Mouse (Mus musculus) layer of hippocampus, adult 9-11 months (tissue): ENCODE measurements at regions not wholly inside any gene's neighbourhood (a gene's known extent, or its start where the extent isn't known, plus 50 kb on each side); places are given as distances from the start of the nearest gene placed in this dataset.

Experiments used
- DNase-seq: peaks from one replicate; pipeline ENCODE4 v3.0.0; 2022

DNA sequence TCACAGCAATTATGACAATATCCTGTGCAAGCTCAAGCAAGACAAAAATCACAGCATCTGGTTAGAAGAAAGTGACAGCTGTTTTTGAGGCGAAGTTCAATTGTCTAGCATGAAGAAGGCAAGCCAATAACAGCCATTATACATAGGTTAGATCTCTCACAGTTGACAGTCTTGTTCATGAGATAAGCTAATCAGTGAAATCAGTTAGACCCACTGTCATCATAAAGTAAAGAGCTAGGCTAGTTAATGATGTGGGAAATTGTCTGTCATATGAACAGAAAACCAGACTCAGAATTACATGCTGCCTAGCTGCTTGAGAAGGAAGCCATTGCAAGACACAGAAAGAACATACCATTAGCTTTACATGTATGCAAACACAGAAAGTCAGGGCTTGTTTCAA lies 470.2 kb upstream of the 5930422O12Rik start:
- DNase-seq, result no peak

DNA sequence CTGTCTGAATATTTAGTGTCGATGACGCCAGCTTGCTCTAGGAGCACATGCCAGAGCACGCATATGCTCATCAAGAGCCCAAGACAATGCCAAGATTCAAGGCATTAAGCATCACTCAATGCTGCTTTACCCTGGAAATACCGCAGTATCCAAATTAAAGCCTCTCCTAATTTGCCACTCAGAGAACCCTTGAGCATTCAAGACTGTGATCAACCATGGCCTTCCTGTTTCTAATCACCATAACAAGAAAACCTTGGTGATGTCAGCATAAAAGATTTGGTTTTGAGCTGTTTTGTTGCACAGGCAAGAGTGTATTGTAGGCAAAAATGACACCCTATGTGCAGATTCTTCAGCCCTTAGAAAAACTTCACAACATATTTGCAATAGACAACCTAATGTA lies 469.7 kb upstream of the 5930422O12Rik start:
- peak; percentile 8 for DNase-seq

DNA sequence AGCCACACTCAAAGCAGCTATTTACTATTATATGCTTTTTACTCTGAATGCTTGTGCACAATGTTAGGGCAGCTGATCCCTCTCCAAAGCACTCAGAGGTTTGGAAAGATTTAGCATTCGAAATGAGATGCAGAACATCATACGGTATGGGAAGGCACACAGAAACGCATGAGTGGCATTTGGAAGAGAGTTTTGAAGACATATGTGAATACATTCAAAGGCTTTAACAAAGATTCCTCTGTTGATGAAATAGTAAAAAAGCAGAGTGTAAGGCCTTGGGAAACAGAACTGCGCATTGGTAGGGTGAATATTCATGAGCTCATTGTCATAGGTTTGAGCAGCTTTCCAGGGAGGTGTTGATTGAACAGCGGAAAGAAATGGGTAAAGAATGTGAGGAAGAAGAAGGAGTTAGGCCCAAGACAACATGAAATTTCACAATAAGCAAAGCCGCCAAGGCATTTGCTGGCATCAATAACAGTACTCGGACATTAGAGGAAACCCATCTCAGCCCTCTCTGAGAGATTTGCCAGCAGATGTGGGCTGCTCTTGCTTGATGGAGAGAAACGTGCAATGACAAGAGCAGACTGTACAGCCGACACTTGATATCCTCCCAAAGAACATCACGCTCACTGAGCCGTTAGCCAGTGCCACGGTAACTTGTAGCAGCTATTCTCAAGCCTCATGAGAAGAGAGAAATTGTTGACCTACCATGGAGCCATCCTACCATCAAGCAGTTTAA lies 469.0 kb upstream of the 5930422O12Rik start:
- peak; percentile 4 for DNase-seq

DNA sequence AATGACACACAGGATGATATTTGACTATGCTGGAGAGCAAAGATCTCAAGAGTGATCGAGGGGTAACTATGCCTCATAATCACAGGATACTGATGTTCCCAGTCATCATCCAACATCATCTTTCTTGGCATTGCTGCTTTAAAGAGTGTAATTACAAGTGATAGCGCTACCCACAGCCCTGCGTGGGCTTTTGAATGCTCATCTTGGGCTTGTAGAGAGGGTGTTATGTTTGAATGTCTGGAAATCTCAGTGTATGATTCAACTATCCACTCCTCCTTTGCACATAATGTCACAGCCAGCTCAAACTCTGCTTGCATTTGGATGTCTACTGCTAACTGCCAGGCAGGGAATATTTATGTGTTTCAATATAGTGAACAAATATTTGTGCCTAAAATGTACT lies 438.3 kb upstream of the 5930422O12Rik start:
- no peak for DNase-seq

DNA sequence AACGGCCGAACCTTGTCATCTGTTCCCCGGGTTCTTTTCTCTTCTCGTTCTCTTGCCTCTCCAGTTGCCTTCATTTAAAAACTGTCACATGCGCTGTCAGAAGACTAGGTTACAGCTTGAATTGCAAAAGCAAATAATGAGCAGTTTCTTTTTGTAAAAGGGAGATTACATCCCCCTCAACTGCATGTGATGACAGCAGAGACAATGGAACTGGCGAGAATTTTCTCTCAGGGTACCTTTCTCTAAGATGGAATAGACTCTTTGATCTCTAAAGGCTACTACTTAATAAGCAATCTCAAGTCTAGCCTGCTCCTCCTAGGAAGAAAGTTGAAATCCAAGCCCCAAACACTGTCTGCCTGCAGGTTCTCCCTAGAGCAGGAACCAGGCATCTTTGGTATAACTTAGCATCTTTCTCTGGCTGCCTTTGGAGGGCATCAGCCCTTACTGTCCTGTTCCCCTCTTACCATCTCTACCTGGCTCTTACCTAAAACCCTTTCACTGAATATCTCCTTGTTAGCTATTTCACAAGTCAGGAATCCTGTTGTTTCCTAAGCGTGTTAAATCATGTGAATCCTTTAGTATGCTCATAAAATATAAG lies 424.4 kb upstream of the 5930422O12Rik start:
- no peak for DNase-seq

DNA sequence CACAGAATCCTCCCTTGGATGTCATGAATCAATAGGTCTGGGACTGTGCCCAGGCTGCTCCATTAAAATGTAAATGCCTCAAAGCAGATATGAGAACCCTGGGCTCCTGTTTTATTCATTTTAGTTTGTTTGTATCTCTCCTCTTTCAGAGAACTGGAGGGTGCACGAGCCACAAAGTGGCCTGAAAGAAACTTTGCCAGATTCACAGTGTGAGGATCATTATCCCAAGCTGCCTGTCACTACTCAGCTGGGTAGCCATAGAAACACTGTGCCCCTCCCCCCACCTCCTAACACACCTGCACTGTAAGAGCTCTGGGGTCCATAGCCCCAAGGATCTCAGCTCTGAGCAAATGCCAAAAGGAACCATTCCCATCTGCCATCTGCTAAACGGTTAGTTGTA lies 423.9 kb upstream of the 5930422O12Rik start:
- no peak for DNase-seq

DNA sequence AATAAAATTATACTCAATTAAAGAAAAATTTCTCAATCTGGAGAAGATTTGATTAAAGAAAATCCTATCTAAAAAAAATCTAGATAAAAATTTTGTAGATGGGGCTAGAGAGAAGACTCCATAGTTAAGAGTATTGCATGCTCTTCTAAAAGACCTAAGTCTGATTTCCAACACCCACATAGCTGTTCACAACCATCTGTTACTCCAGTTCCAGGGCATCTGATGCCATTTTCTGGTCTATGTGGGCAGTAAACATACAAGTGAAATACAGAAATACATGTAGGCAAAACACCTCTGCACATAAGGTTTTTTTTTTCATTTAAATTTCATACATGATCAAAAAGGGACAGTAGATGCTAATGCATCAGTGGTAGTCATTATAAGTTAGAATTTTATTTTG lies 418.4 kb upstream of the 5930422O12Rik start:
- DNase-seq, result peak; percentile 33

DNA sequence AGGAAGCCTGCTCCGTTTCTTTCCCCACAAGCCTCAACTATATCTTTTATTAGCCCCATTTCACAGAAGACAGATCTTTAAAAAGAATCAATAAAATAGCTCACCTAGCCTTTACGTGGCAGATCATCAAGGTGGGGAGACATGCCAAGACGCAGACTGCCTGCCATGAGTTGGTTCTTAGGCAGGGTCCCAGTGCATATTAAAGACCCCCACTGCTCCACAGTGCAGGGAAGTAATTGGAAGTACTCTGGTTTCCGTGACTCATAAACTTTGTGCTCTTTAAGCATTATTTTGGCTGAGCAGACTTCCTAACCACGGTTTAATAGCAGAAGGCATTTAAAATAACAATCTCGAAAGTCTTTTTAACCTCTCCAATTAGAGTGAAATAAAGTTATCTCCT lies 415.7 kb upstream of the 5930422O12Rik start:
- no peak for DNase-seq

DNA sequence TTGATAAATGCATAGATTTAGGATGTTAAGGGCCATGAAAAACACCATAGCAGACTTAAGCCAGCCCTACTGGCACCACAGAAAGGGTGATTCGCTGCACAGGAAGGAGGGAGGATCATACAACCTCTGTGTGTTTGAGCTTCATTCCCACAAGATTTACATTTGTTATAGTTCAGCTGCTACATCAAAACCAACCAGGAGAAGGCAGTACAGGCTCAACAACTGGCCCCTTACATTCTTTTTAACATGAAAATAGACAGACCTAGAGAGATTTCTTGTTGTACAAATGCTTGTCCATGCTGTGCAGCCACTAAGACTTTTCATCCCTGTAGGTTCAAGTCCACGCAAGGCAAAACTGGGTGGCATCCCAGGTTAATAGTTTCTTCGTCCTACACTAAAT lies 412.6 kb upstream of the 5930422O12Rik start:
- no peak for DNase-seq

DNA sequence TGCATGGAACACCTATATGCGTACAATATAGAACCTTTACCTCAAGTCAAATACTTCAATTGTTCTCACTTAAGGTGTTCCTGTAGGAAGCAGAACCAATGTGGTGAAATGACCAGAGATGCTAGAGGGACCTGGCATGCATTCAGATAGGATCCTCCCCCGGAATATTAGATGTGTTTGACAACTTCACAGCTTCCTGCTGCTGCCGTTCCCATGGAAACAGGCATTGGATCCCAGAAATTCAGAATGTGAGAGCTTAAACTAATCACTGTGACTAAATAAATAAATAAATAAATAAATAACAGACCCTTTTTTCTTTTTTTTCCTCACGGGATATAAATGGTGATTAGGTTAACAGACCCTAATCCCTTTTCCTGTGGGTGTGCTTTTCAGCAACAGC lies 401.5 kb upstream of the 5930422O12Rik start:
- DNase-seq, result peak; percentile 26

DNA sequence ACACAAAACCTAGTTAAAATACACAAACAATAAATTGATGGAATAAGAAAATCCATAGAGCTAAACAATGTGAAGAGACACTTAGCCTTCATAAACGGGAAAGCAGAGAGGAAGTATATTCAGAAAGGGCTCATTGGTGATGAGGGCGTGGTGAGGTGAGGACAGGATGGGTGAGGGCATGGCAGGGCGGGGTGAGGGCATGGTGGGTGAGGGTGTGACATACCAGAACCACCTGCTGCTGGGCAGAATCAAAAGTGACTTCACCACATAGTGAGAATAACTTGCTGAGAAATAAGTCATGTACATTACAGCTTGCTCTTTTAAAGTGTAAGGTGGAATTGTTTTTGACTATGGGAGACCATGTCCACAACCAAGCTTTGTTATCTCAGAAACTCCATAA lies 399.1 kb upstream of the 5930422O12Rik start:
- no peak for DNase-seq

DNA sequence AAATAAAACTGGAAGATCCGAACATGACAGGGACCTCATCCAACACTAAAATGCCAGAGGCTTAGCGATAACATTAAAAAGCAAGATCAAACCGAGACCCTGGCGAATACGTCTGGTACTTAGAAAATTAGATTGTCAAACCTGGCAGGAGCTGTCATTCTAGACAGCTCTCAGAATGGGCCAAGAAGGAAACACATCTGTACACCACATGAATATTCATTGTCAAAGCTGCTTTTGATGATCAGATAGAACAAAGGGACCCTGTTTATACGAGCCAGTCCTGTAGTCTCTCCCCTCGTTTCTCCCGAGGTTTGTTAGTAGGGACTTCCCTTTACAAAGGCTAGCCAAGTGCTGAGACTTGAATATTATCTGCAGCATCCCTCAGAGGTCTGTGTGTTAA lies 376.5 kb upstream of the 5930422O12Rik start:
- no peak for DNase-seq

DNA sequence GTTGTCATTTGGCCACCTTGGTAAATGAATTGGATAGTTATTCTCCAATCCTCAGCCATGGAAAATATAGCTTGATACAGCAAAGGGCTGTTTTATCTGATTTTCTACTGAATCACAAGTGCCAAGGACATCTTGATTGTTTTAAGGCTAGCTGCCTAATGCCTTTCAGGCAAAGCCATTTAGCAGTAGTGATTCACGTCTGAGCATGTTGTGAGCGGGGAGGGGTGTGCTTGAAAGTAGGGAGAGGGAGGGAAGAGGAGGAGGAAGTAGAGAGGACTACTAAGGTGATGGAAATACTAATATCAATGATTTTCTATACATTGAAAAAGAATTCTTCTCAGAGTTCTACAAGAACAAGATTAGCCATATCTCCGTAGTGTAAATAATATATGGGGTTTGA lies 362.9 kb upstream of the 5930422O12Rik start:
- DNase-seq, result no peak

DNA sequence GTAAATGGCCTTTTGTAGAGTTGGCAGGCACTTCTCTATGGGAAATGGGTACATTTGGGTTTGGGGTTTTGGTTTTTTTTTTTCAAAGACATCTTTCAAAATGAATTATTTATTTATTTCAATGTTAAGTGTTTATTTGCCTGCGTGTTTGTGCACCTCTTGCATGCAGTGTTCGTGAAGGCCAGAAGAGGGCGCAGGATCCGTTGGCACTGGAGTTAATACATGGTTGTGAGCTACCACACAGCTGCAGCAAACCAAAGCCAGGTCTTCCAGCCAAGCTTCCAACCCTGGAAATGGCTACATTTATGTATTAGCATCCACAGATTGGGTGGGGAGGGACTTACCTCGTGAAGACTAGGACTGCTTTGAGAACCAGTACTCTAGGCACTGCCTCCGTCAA lies 362.3 kb upstream of the 5930422O12Rik start:
- DNase-seq, result no peak

DNA sequence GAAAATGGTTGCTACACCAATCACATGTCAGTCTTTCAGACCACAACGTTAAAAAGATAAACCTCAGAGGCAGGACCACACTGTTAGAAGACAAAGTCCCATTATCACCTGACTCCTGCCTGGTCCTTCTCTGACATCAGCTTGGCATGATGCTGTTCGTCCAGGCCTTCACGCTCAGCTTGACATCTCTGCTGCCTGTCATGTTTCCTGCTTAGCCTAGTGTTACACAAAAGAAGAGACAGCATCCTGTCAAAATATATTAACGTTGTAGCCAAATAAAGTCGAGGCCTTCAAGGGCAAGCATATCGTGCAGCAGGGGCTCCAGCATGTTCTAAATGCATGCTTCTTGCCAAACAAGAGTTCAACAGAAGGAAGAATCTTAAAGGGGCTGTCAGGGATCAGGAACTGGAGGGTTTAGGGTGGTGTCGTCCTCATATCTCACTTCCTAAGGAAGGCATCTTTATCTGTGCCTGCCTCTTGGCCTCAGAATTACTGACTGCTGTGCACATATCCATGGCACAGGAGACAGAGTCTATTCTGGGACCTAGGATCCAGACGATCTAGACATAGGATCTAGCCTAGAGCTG lies 361.0 kb upstream of the 5930422O12Rik start:
- no peak for DNase-seq

DNA sequence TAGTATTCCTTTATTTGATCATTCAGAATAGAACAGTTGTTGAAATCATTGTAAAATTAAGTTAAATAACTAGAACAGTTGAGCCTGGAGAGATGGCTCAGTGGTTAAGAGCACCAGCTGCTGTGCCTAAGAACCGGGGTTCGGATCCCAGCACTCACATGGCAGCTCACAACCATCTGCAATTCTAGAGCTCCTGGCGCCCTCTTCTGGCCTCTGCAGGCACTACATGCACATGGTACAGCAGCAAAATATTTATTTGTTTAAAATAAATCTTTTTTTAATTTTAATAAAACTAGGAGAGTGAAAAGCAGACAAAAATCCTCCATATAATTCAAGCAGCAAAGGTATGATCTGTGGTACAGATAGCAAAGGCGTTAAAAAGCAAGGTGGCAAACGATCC lies 360.0 kb upstream of the 5930422O12Rik start:
- DNase-seq, result no peak

DNA sequence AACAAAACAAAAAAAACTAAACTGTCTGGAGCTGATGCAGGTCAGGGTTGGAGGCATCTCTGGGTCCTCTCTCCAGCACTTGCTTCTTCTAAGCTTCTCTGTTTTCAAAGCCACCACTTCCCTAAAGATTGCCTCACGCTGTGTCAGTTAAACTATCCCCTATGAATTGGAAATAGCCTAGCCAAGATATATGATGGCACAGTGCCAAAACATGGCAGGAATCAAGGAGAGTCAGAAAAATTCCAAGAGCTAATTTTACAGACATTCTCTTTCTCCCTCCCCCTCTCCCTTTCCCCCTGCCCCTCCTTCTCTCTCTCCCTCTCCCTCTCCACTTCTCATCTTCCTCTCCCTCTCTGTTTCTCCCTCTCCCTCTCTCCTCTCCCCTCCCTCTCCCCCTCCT lies 353.3 kb upstream of the 5930422O12Rik start:
- DNase-seq, result no peak

DNA sequence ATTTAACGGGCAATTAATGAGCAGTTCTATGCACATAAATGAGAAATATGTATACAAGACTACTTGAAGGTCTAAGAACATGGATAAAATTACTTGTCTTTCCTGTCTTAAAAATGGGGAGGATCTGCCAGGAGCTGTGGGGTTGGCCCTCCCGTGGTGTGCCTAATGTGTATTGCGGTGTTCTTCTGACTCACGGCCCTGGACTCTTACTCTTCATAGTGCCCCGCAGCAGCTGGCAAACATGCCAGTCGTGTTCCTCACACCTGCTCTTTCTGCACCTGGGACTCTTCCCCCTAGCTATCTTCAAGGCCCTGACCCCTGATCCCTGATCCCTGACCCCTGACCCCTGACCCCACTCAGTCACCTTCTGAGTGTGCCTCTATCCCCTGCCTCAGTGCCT lies 352.3 kb upstream of the 5930422O12Rik start:
- DNase-seq, result no peak

DNA sequence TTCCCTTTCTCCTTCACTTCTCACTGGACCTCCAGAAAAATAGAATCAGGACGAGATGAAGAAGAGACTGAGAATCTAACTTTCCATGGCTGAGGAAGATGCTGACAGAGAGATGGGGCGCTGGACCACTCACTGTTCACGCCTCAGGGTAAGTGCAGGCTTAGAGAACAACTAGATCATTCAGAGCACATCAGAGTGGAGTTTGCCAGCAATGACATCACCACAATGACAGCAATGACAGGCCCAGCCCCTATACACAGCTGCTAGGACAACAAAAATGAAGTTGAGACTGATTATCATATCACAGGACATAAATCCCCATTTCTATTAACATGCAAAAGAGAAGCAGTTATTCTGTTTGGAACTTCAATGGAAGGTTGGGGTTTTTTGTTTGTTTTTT lies 350.4 kb upstream of the 5930422O12Rik start:
- DNase-seq, result peak; percentile 61

DNA sequence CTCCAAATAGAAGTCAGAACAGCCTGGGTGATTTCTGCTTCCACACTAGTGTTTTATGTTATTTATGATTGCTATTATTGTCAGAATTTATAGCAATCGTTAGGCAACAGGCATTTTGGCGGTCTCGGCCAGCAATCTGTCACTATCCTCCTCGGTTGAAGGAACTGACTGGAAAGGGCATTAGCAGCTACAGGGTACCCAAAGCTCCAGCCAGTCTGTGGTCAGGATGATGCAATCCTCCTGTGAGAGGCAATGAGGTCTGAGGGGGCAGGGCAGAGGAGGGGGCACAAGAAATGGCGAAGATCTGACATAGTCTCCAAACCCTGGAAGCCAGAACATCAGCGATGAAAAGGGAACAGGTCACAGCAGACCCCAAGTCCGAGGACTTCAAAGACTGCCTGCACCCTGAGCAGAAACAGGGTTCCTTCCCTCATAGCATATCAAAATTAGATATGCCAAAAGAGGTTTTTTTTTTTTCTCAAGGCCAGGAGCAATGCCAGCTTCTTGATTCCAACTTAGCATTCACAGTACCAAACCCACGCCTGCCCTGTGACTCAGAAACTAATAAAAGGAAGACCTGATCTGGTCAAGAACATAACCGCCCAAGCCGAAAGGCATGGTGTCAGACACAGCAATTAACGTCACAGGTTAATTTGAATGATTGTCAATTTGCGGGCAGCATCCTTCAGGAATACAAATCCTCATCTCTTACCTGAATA lies 348.5 kb upstream of the 5930422O12Rik start:
- no peak for DNase-seq

DNA sequence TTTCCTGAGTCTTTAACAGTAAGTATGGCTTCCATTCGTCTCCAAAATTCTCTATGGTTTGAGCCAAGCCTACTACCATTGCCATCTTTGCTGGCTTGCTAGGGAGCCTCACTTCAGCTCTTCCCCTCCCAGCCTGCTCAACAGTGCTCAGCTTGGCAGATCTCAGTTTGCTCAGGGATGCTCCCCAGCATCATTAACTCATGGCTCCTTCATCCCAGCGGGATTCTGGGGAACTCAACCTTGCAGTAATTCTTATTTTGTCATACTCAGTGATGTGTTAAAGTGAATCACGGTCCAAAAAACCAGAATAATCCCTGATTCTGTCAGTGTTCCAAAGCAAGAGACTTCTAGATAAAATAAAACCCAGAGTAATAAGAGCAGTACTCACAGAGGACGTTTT lies 346.6 kb upstream of the 5930422O12Rik start:
- DNase-seq, result no peak

DNA sequence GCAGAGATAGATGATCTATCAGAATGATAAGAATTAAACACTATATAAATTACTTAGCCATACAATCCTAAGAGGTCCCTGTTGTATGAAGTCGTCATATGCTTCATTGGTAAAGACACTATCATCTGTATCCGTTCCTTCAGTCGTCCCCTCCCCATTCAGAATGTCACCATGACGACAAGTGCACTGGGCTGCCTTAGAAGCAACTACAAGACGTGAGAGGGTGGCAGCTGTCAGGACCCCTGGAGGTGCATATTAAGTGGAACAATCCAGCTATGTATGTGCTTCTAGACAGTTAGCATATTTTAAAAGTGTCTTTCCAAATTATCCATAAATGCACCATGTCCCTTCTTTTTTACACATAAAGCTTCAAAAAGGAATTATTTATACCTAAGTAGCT lies 343.0 kb upstream of the 5930422O12Rik start:
- no peak for DNase-seq

DNA sequence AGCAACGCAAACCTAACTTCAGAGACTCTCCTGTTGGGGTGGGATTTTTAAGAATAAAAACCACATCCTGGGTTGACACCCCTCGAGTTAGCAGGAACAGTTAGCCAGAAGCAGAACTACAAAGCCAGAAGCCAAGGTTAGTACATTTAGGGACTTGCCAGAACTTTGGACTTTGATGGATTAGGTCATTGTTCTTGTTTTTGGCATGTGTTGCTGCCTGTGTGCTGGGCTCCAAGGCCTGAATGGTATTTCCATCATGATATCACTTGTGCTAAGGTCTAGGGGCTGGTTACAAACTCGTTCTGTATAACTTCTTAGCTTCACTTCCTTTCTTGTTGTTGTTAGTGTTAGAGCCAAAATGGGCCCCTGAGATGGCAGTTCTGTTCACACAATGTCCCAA lies 338.8 kb upstream of the 5930422O12Rik start:
- DNase-seq, result no peak

DNA sequence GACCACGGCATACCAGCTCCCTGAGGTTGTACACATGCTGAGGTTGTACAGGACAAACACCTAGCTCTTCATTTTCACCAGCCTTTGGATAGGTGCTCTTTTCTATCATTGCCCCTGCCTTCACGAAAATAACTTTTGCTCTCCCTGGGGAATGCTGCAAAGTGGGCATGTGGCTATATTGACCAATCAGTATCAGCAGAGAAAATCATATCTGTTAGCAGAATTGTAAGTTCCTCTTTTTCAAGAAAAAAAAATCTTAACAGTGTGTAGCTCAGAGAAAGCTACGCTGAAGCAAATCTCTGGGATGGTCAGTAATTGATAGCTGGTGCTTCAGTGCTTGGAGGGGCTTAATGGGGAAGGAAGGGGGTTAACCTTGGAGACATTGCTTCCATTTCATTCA lies 319.6 kb upstream of the 5930422O12Rik start:
- DNase-seq, result no peak
